Mouse (Mus musculus) spleen, adult 10 weeks (tissue): ENCODE data around the gene Fgf11. TPM values are rescaled to one million over a fixed set of nuclear protein-coding genes. Genes with fewer than 3 reads are reported as not detected.

Experiments
- polyA plus RNA-seq: library from polyadenylated mRNA; stranded (reverse); fragments of 350-450 nt; fragmentation: Illumina TruSeq; extraction: RNeasy Lipid Tissue Mini Kit (QIAGEN cat#74804); gene quantifications from one replicate; pipeline ENCODE4 v1.2.3, GENCODE M21; 2015; ENCODE audit warnings: low replicate concordance; ENCODE audit not compliant: insufficient read depth

The Fgf11 gene
- 2.2 TPM for polyA plus RNA-seq

DNA sequence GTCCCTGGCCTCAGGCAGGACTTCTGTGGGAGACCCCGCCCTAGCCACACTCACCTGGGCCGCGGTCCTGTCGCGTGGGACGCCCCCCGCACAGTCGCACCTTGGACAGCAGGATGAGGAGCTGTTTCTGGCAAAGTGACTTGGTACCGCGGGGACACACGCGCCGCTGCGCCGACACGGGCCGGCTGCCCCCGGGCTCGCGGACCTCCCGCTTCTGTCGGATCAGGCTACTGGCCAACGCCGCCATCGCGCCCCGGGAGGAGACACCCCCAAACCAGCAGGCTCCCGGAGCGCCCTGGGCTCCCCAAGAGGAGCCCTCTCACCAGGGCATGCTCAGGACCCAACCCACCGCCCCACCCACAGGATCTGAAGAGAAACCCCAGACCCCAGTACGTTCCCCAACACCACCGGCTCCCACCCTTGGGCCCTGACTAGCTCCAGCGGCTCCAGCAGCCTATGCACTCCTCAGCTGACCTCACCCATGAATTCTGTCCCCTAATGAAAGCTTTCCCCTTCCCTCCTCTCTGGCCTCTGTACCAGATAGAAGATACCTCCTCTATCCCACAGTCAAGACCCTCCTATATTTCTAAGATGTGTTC lies at the start of gene Fgf11:
TSS of gene Fgf11 (minus strand) at position 479 of the 599 bp plus-strand sequence.

DNA sequence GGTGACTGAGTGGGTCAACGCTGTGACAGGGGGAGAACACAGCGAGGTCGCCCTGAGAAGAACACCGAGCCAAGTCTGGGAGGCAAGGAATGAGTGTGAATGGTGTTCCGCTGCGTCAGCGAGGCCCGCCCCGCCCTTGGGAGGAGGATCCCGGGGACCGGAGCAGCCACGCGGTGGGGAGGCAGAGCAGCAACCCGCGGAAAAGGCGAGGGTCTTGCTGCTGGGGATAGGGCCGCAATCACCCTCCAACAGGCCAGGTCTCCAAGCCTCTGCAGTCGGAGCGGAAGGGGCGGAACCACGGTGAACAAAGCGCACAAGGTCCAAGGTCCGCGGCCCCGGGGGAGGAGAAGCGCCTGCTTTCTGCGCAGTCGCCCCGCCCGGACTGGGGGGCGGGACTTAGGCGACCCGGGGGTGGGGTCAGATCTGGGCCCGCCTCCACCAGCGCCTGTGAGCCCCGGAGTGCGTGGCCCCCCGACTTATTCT lies 44.6 kb upstream of the Fgf11 start, which contains the start of gene Plscr3:
TSS of gene Plscr3 (plus strand) at position 179 of the 483 bp plus-strand sequence.

DNA sequence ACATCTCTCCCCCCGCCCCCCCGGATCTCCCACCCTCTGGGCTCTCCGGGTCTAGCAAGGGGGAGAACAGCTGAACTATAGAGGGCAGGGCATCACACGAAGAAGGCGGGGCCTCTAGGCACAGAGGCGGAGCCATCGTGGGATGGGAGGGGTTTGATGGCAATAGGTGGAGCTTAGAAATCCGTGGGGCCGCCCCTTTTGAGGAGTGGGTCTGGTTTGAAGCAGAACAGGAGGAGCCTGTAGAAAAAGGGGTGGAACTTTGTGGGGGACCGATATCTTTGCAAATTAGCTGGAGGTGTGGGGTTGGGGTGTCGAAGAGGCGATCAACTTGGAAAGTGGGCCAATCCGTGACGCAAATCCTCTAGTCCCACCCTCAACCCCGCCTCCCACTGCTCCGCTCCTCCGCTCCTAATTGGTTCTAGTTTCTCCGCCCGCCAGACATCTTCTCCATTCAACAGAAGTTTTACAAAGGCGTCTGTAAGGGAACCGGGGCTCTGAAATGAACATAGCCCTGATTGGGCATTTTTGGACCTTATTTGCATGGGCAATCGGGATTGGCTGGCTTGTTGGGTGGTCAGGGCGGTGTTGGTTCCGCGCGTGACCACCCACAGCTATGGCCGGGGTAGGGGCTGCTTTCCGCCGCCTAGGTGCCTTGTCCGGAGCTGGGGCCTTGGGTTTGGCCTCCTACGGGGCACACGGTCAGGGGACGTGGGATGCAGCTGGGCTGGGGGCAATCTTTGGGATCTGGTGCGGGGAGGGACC lies 36.5 kb upstream of the Fgf11 start, which contains the start of gene Tmem256:
TSS of gene Tmem256 (plus strand) at position 563 of the 762 bp plus-strand sequence.

DNA sequence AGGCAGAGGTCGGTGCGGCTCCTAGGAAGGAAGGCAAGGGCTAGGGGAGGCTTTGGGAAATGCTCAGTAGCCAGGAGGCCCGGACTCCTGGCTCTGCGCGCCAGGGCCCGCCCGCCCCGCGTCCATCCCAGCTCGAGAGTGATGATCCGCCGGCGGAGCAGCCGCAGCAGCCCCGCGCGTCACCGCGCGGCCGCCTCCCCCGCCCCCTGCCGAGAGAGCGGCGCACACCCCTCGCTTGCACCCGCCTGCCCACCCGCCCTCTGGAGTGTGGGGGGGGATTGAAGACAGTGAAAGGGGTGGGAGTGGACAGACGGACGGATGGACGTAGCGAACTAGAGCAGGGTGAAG lies 35.9 kb upstream of the Fgf11 start, which contains the start of gene Nlgn2:
TSS of gene Nlgn2 (minus strand) at position 181 of the 348 bp plus-strand sequence.

DNA sequence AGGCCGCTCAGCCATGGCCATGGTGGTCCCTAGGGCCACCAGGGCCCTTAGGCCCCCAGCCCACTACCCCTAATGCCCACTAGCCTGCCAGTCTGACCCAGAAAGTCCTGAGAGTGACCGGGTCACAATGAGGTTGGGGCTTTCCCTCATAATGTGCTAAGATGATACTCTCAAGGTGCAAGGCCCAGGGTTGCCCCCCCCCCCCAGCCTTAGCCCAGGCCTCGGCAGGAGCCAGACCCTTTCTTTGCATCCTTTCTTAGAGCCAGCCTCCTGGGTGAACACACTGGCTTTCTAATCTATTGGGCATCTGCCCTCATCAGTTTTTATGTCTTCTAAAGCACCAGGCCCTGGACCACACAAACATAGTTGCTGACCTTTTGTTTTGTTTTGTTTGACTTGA lies 20.4 kb upstream of the Fgf11 start, which contains the start of gene Spem1:
TSS of gene Spem1 (minus strand) at position 101 of the 400 bp plus-strand sequence.

DNA sequence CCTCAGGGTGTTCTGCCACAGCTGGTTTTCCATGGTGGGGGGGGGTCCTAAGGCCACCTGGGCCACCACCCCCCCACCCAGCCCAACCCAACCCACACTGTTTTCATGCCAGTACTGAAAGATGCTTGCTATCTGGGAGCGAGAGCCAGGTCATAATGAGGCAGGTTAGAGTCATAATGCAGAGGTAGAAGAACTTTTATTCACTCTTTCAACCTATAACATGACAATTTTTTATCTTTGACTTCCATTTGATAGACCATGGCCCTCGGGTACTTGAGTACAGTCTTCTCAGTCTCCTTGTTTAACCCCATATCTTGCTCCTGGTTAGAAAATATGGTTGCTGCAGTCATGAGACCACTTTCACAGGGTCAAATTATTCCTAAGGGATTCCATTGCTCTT lies 16.7 kb upstream of the Fgf11 start, which contains the start of gene Spem2:
TSS of gene Spem2 (minus strand) at position 101 of the 400 bp plus-strand sequence.

GRCm38 (mm10) chr11:69815155-69815554 lies 13.5 kb upstream of the Fgf11 start, which contains the start of gene Gm39566:
TSS of gene Gm39566 (minus strand) at chr11:69815298.

DNA sequence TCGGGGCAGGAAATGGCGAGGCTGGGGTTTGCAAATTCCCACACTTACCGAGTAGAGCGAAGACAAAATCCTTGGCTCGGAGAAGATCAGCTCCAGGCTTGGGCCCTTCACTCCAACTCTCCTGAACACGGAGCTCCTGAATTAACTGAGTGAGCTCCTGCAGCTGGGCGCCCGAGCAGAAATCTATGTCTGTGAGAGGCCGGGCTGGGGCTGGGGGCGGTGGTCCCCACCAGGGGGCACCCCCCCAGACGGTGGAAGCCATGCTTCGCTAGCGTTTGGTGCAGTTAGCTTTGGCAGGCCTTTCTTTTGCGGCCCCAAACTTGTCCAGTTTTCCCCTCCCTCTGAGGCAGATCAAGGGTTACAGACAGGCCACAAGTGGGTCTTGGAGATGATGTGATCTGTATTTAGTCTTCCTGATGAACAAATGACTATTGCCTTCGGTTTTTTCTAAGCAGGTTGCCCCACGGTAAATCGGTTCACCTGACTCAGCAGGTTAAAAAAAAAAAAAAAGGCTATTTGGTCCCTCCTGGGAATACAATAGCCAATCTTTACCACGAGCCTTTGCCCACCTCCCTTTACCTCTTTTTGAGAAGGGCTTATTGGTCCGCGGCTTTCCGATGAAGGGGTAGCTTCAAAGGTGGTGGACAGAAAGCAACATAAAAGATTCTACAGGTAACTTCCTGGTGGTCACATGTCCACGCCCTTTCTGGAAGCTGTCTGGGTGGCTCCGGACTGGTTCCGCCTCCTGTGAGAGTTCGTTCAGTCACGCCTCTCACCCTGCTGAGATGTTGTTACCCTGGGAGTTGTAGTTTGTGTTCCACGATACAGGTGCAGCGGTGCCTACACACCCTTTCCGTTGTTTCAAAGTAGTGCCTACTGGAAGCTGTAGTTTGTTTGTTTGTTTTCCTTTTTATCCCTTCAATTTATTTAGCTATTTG lies 3.6 kb upstream of the Fgf11 start, which contains the start of gene Tmem102:
TSS of gene Tmem102 (minus strand) at position 653 of the 938 bp plus-strand sequence.

GRCm38 (mm10) chr11:69795168-69795982 lies 6.3 kb downstream of the Fgf11 start, which contains the start of gene Chrnb1:
TSS of gene Chrnb1 (minus strand) at chr11:69795943.

GRCm38 (mm10) chr11:69765221-69766125 lies 36.2 kb downstream of the Fgf11 start, which contains the start of gene Zbtb4:
TSS of gene Zbtb4 (plus strand) at chr11:69765912.

GRCm38 (mm10) chr11:69761868-69762267 lies 39.8 kb downstream of the Fgf11 start, which contains the start of gene Slc35g3:
TSS of gene Slc35g3 (minus strand) at chr11:69761968.

GRCm38 (mm10) chr11:69758478-69758970 lies 43.1 kb downstream of the Fgf11 start, which contains the start of gene Polr2a:
TSS of gene Polr2a (minus strand) at chr11:69758637.

Other genes with a start within 250 kb of the Fgf11 start
- 0.88 TPM for gene Efnb3, start 241.7 kb downstream of the Fgf11 start, polyA plus RNA-seq
- 7.7 TPM for gene Wrap53, start 221.6 kb downstream of the Fgf11 start, polyA plus RNA-seq
- 99.7 TPM for gene Trp53, start 221.5 kb downstream of the Fgf11 start, polyA plus RNA-seq
- gene Atp1b2, start 195.9 kb downstream of the Fgf11 start, polyA plus RNA-seq = 15.0 TPM
- not detected for gene Shbg, start 184.0 kb downstream of the Fgf11 start, polyA plus RNA-seq
- 3.1 TPM for gene Sat2, start 179.8 kb downstream of the Fgf11 start, polyA plus RNA-seq
- gene Fxr2, start 168.9 kb downstream of the Fgf11 start, polyA plus RNA-seq = 49.8 TPM
- not detected for gene Sox15, start 146.5 kb downstream of the Fgf11 start, polyA plus RNA-seq
- gene Mpdu1, start 139.2 kb downstream of the Fgf11 start, polyA plus RNA-seq = 58.3 TPM
- gene Cd68, start 135.7 kb downstream of the Fgf11 start, polyA plus RNA-seq = 75.0 TPM
- 820 TPM for gene Eif4a1, start 129.4 kb downstream of the Fgf11 start, polyA plus RNA-seq
- gene Senp3, start 119.8 kb downstream of the Fgf11 start, polyA plus RNA-seq = 194 TPM
- gene Tnfsf13, start 116.1 kb downstream of the Fgf11 start, polyA plus RNA-seq = 17.3 TPM
- gene Tnfsf12, start 106.0 kb downstream of the Fgf11 start, polyA plus RNA-seq = 12.0 TPM
- gene Tnfsfm13, start 105.8 kb downstream of the Fgf11 start, polyA plus RNA-seq = 7.2 TPM
- 121 TPM for gene Polr2a, start 43.2 kb downstream of the Fgf11 start, polyA plus RNA-seq
- gene Slc35g3, start 39.9 kb downstream of the Fgf11 start, polyA plus RNA-seq = not detected
- 27.8 TPM for gene Zbtb4, start 35.9 kb downstream of the Fgf11 start, polyA plus RNA-seq
- gene Chrnb1, start 5.9 kb downstream of the Fgf11 start, polyA plus RNA-seq = 10.8 TPM
- not detected for gene Tmem102, start 3.8 kb upstream of the Fgf11 start, polyA plus RNA-seq
- gene Gm39566, start 13.4 kb upstream of the Fgf11 start, polyA plus RNA-seq = not detected
- not detected for gene Spem2, start 16.6 kb upstream of the Fgf11 start, polyA plus RNA-seq
- gene Spem1, start 20.3 kb upstream of the Fgf11 start, polyA plus RNA-seq = not detected
- gene Nlgn2, start 35.9 kb upstream of the Fgf11 start, polyA plus RNA-seq = 4.4 TPM
- gene Tmem256, start 36.7 kb upstream of the Fgf11 start, polyA plus RNA-seq = 87.3 TPM
- 11.9 TPM for gene Plscr3, start 44.5 kb upstream of the Fgf11 start, polyA plus RNA-seq
- 0.26 TPM for gene Tnk1, start 56.9 kb upstream of the Fgf11 start, polyA plus RNA-seq
- not detected for gene Tmem95, start 76.2 kb upstream of the Fgf11 start, polyA plus RNA-seq
- 4.5 TPM for gene Kctd11, start 79.5 kb upstream of the Fgf11 start, polyA plus RNA-seq
- 190 TPM for gene Acap1, start 93.7 kb upstream of the Fgf11 start, polyA plus RNA-seq
- 3.1 TPM for gene 2810408A11Rik, start 99.1 kb upstream of the Fgf11 start, polyA plus RNA-seq
- 19.6 TPM for gene Neurl4, start 99.2 kb upstream of the Fgf11 start, polyA plus RNA-seq
- 80.2 TPM for gene Gps2, start 112.0 kb upstream of the Fgf11 start, polyA plus RNA-seq
- gene Eif5a, start 120.1 kb upstream of the Fgf11 start, polyA plus RNA-seq = 389 TPM
- gene Ybx2, start 133.9 kb upstream of the Fgf11 start, polyA plus RNA-seq = 0.41 TPM
- 1.2 TPM for gene Slc2a4, start 146.3 kb upstream of the Fgf11 start, polyA plus RNA-seq
- 0.72 TPM for gene Cldn7, start 162.9 kb upstream of the Fgf11 start, polyA plus RNA-seq
- 106 TPM for gene Ctdnep1, start 179.3 kb upstream of the Fgf11 start, polyA plus RNA-seq
- gene Elp5, start 180.7 kb upstream of the Fgf11 start, polyA plus RNA-seq = 46.5 TPM
- gene Gabarap, start 189.3 kb upstream of the Fgf11 start, polyA plus RNA-seq = 492 TPM
- 67.0 TPM for gene Phf23, start 193.9 kb upstream of the Fgf11 start, polyA plus RNA-seq
- gene Dvl2, start 198.7 kb upstream of the Fgf11 start, polyA plus RNA-seq = 9.8 TPM
- 41.9 TPM for gene Acadvl, start 213.6 kb upstream of the Fgf11 start, polyA plus RNA-seq
- gene Dlg4, start 215.1 kb upstream of the Fgf11 start, polyA plus RNA-seq = 9.5 TPM